Mouse (Mus musculus) kidney, adult 18-20 months (tissue): ENCODE data around the gene Atad5.
"Not testable (repeated sequence)": the region's sequence is repeated elsewhere in the genome, so short reads cannot be mapped to it uniquely, and the experiment has no call there.

Source experiments
- DNase-seq: peaks from one replicate; pipeline ENCODE4 v3.0.0; 2021

Atad5 gene

DNA sequence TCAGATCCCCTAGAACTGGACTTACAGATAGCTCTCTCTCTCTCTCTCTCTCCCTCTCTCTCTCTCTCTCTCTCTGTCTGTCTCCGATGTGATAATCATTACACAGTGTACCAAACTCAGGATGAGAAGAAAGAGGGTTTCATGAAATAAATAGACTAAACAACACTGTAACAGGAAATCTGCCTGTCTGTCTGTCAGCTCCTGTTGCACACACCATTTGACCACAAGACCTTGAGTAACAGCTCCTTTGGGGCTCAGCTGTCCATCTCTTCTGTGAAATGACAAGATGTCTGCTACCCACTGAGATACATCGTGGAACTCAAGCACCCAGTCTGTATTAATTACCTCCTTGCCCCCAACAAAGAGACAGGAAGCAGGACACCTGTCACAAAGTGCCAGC lies 62.3 kb downstream of the Atad5 start:
- DNase-seq, result no peak

DNA sequence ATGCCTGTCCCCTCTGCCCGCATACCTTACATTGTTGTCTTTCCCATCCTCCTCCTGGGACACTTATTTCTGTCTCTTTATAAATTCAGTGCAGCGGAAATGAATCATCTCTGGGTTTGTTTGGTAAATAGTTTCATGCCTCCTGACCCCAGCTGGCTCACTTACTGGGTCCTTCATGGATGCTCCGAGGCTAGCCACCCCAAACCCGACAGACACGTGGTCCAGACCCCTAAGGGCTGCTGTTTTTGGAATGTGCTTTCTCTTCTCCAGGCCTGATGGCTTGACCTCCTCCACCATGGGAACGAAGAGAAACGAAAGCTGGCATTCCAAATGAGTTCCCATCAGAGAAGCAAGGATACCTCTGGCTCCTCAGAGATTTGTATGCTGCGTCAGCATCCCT lies 63.2 kb downstream of the Atad5 start:
- no peak for DNase-seq

GRCm38 (mm10) chr11:80153857-80154495 lies 64.8 kb downstream of the Atad5 start, which contains the start of gene Adap2:
Gene Adap2, plus strand, starts transcription at chr11:80154105.
- DNase-seq, result peak; percentile 97

DNA sequence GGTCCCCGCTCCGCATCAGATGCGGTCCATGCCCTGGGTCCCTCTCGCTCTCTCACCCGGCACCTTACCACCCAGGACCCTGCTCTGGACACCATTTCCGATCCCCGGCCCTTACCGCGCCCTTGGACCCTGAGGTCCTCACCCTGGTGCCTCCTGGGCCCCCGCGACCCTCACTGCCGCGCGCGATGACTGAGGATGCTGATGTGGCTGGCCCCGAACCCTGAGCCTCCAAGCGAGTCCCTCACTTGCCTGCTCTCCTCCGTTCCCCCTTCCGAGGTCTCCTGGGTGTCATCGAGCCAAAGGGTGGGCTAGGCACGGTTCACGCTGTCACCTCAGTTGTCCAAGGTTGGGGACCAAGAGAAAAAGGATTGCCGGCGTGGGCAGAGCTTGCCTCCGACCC lies 65.3 kb downstream of the Atad5 start:
- no peak for DNase-seq

GRCm38 (mm10) chr11:80155541-80155940 lies 66.3 kb downstream of the Atad5 start:
- DNase-seq, result no peak

DNA sequence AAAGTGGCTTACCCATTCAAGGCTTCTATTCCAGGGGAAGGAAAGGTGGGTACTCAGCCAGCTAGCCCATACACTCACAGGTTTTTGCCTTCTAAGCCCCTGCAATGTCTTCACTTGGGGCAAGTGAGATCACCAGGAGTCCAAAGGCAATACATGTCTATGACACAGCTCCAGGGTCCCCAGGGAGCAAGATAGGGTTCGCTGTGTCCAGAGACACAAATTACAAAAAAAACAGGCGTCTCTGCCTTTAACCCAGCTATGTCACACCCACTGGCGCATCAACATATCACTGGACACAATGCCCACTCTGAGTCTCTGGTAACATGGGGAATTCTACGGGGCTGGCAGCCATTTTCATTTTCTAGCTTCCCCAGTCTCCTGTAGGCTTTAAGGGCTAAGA lies 66.8 kb downstream of the Atad5 start:
- DNase-seq, result no peak

DNA sequence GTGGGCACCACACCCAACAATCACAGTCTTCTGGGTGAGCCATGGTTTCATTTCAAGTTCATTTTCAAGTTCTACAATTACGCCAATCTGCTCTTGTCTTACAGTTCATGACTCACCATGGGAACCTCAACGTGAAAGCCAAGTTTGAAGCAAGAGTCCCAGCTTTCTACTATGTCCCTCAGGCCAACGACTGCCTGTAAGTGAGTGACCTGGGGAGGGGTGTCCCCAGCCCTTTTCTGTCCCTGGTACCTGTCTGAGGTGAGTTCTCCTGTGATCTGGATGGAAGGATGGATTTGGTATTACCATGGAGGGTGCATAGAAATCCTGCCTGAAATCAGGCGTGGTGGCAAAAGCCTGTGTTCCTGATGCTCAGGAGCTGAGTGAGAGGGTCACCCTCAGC lies 67.6 kb downstream of the Atad5 start:
- DNase-seq, result no peak

DNA sequence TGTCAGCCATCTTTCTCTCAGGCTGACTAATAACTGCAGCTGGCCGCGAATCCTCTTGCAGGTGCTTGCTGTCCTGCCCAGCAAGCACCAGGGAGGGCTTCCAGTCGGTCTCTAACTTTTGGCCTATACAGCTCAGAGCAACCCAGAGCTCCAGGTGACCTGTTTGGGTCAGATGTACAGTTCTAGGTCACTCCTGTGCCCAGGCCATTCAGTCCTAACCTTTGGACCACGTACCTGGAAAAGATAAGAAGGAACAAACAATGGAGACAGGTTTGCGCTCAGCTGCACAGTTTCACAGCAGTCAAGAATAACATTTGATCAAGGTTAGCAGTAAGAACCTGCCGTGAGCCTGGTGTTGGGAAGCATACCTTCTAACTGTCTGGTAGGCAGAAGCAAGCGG lies 69.8 kb downstream of the Atad5 start:
- DNase-seq, result no peak

DNA sequence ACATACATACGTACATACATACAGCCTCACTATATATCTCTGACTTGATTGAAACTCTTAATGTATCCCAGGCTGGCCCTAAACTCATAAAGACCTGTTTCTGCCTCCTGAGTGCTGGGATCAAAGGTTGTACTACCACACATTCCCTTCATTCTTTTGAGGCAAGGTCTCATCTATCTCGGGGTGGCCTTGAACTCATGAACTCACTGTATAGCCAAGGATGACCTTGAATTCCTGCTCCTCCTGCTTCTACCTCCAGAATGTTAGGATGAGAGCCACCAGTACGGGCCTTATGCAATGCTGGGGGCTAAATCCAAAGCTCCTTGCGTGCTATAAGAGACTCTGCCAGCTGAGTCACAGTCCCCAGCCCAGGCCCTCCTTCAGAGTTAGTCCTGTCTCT lies 71.8 kb downstream of the Atad5 start:
- DNase-seq, result no peak

- DNase-seq, result no peak
Observed at GRCm38 (mm10) chr11:80163362-80164116, 74.3 kb downstream of the Atad5 start.

GRCm38 (mm10) chr11:80164224-80164623 lies 75.0 kb downstream of the Atad5 start:
- DNase-seq, result peak; percentile 58

GRCm38 (mm10) chr11:80168121-80168520 lies 78.9 kb downstream of the Atad5 start:
- DNase-seq, result no peak

DNA sequence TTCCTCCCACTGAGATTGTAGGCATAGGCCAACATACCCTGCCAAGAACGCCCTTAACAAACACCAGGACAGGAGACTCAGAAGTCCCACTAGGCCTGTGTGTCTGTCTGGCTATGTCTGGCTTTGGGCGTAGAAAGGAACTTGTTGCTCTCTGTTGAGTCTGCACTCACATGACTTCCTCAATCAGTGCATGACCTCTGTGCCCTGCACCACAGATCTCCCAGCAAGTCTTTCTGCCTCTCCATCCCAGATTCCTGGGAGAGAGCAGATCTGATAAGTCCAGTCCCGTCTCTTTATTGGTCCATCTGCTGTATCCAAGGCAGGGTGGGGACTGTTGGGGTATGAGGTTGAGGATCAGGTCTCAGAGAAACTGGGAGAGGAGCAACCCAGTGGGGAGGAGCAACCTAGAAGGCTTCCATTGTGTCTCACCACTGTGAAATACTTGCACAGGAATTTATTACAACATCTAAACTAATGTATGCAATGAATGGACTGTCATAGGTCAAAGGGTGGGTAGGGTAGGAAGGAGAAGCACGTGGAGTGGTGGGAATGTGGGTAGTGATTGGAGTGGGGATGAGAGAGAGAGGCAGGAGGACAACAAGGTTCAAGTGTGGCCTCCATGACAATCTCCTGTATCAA lies 79.5 kb downstream of the Atad5 start:
- DNase-seq, result no peak

DNA sequence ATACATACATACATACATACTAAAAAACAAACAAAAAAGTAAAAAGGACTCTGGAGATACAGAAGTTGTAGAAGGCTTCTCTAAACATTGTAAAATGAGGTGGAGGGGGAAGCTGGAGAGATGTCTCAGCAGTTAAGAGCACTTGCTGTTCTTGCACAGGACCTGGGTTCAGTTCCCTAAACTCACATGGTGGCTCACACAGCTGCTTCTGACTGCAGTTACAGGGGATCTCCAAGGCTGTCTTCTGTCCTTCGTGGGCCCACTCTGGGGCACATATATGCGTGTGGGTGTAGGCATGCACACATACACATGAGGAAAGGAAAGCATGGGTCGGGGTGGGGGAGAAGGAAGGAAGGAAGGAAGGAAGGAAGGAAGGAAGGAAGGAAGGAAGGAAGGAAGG lies 80.4 kb downstream of the Atad5 start:
- DNase-seq, result no peak

DNA sequence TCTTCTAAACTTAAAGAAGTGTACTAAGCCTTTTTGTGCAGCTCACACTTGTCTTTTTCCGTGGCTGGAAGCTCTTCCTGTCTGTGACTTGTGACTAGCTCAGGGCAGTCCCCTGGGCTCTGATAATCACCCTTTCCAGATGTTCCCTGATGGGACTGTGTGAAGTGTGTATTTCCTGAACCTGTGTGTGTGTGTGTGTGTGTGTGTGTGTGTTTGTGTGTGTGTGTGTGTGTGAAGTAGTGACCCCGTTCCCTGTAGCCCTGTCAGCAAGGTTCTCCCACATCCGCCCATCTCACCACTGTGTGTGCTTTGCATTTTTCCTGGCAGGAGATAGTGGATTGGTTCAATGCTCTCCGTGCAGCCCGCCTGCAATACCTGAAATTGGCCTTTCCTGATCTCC lies 81.2 kb downstream of the Atad5 start:
- DNase-seq, result no peak

DNA sequence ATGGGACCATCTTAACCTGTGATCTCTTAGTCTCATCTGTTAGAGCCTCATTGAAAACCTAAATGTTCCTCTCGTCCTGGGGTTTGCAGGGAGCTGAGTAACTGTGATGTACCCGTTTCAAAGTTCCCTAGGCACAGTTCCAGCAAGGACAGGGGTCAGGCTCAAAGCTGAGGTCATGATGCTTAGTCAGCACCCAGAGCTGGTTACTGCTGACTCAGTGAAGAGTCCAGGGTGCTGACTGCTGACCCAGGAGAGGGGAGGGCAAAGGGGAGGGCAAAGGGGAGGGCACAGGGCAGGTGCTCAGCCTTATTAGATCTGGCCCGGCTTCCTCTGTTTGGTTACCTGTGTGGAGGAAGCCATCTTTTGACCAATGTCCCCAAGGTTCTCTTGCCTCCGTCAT lies 82.7 kb downstream of the Atad5 start:
- DNase-seq, result peak; percentile 81

DNA sequence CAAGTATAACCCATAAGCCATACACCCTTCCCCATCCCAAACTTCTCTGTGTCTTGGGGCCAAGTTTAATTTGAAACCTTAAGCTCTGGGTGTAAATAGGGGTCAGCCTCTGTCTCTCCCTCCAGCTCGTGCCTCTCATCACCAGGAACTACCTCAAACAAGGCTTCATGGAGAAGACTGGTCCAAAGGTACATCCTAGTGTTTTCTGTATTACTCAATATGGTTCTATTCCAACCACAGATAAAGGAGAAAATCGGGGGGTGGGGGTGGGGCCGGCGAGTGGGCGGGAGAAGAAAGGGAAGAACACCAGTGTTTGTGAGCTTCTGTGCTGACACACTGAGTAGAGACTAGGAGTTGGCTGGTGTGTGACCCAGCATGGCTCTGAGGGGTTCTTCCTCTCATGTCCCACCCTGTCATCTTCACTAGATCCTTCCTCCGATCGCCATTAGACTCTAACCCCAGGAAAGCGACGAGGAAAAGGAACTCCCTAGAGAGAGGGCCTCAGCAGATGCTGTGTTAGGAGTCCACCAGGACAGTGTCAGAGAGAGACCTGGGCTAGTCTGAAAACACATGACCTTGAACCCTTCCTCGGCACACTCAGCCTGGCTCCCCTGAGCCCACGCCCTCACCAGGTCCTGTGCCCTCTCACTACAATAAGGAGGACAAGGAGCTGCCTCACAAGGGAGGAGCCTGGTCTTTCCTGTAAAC lies 84.9 kb downstream of the Atad5 start:
- no peak for DNase-seq

DNA sequence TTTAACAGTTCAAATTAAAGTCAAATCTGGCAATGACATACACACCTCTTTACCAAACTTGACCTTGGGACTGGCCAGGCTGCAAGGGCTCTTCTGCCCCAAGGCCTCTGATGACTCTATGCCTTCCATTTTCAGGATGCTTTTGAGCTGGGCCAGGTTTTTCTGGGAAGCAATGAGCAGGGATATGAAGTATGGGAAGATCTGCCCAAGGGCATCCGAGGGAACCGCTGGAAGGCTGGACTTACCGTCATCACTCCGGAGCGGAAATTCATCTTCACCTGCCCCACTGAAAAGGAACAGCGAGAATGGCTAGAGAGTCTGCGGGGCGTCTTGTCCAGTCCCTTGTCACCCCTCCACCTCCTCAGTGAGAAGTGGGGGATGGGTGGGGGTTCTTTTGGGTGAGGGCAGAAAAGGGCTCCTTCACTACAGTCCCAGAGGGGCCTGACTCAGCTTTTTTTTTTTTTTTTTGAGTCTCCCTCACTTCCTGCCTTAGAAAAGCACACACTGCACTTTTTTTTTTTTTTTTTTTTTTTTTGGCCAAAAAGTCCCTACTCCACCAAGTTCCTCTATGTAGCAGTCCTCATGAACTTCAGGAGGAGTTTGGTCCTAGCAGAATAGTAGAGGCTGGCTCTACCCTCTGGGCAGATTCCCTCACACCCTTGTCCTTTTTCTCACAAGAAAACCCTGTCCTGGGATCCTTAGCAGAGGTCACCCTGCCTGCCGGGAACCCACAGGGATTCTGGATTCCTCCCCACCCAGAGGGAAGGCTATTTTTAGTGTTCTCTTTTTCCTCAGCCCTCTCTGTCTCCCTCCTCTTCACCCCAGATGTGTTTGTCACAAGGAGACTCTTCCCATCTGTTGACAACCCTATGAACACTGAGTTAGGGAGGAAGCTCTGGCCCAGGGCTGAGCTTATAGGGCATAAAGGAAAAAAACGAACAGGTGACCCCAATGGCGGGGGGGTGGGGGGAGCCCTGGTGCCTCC lies 88.0 kb downstream of the Atad5 start:
- DNase-seq, result no peak

- DNase-seq, result no peak
Observed at GRCm38 (mm10) chr11:80178316-80178715, 89.1 kb downstream of the Atad5 start.

DNA sequence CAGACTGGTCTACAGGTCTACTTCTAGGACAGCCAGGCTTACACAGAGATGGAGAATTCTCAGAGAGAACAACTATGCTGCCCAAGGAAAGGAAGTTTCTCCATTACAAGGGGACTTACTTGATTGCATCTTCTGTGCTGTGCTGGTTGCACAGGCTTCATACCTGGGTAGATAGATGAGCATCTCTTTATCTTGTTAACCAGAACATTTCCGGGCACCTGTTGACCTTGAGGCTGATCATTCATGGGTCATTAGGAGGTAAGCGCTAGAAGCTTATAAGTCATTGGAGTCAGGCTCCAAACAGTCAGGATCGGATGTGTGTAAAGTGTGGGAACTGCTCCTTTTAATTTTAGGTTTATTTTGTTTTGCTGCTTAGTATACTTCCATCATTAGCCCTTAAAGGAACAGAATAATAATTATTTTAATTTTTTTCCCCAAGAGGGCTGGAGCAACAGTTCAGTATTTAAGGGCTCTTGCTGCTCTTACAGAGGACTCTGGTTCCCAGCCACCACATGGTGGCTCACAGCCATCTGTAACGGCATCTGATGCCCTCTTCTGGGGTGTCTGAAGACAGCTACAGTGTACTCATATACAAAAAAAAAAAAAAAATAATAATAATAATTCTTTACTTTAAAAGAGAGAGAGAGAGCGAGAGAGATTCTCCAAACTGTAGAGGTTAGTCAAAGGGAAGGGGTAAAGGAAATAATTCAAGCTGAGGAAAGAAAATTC lies 92.0 kb downstream of the Atad5 start:
- DNase-seq, result no peak

DNA sequence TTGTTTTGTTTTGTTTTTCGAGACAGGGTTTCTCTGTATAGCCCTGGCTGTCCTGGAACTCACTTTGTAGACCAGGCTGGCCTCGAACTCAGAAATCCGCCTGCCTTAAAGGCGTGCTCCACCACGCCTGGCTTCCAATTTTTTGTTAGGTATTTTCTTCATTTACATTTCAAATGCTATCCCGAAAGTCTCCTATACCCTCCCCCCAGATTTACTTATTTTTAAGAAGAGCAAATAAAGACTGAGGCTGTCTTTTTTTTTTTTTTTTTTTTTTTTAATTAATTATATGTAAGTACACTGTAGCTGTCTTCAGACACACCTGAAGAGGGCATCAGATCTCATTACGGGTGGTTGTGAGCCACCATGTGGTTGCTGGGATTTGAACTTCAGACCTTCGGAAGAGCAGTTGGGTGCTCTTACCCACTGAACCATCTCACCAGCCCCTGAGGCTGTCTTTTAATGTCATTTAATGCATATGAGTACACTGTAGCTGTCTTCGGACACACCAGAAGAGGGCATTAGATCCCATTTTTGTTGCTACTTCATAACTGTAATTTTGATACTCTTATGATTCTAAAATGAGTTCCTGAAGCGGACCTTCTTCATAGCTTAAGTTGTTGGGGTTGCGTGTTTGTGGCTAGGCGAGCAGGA lies 94.0 kb downstream of the Atad5 start:
- DNase-seq, result not testable (repeated sequence)
